Mouse (Mus musculus) lung, adult 2 months (tissue): ENCODE data around the gene Fads6.

Experiments
- CTCF ChIP-seq: fragments of 200-500 bp; IDR thresholded peaks from 2 replicates; pipeline ENCODE4 v1.5.1; 2011; ENCODE audit warnings: mild to moderate bottlenecking, low read length, control low read depth; ENCODE audit not compliant: insufficient read depth
- POLR2A ChIP-seq: fragments of 200-500 bp; IDR thresholded peaks from 2 replicates; pipeline ENCODE4 v1.6.1; 2011; ENCODE audit warnings: low read depth, mild to moderate bottlenecking, control low read depth, low read length, borderline replicate concordance; ENCODE audit errors: extremely low read depth

- no peak for TF ChIP-seq CTCF
- TF ChIP-seq POLR2A = no peak
These were observed 29.5 kb downstream of the Fads6 start for GRCm38 (mm10) chr11:115267958-115268357.
